Mouse (Mus musculus) thymus, postnatal 25 days (tissue): ENCODE results near the gene Rccd1.

Experiments
- DNase-seq: peaks from one replicate; pipeline ENCODE4 v3.0.0; 2022

Gene Rccd1

DNA sequence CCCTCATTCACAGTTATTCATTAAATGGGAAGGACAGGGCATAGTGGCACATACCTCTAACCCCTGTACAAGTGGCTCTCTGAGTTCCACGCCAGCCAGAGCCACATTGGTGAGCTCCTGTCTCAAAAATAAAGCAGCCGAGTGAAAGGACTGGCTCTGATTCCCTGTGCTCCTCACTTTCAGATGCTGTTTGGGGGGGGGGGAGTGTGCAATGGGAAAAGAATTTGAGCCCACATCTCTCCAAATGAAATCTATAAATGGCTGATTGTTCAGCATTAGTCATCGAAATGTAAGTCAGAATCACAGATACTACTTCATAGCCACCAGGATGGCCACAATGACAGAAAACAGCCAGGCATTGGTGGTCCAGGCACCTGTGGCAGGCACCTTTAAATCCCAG, 27.2 kb downstream of the Rccd1 start:
- no peak for DNase-seq

DNA sequence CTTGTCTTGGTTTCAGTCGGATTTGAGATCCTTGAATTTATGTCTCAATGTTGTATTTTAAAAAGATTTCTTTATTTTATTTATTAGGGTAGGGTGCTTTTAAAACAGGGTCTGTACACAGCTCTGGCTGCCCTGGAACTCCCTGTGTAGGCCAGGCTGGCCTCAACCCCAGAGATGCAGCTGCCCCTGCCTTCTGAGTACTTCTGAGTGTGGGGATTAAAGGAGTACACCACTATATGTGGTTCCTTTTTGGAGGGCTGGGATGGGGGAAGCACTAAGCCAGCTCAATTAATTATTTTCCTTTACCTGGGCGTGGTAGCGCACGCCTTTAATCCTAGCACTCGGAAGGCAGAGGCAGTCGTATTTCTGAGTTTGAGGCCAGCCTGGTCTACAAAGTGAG, 27.8 kb downstream of the Rccd1 start:
- DNase-seq = no peak

DNA sequence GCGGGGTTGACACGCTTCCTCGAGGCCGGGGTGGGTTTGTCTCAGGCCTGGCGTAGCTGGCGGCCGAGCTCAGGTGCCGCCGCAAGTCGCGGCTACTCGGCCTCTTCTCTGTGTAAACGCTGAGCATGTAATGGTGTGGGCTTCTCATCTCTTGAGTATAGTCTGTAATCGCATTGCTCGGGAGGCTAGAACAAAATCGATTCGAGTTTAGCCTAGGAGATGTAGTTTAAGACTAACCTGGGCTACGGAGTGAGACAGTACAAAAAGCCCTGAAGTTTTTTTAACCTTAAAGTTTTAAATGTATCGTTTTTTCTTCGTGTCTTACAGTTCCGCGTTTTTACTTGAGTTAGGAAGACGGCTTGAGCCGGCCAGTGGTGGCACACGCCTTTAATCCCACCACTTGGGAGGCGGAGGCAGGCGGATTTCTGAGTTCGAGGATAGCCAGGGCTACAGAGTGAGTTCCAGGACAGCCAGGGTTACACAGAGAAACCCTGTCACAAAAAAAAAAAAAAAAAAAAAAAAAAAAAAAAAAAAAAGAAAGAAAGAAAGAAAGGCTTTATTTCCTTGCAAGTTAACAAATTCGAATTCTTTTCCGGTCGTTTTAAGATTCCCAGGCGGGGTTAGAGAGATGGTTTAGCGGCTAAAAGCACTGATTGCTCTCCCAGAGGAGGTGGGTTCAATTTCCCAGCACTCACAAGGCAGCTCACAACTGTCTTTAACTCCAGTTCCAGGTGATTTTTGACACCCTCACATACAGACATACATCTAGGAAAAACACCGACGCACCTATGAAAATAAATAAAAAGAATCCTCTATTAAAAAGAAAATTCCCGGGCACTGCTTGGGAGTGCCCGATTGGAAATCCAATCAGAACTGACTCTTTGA, 29.2 kb downstream of the Rccd1 start:
- DNase-seq = peak; percentile 18

GRCm38 (mm10) chr7:80294062-80294763, 30.0 kb downstream of the Rccd1 start, which contains the start of gene Prc1:
TSS of gene Prc1 (plus strand) at chr7:80294450.
- peak; percentile 99 for DNase-seq

DNA sequence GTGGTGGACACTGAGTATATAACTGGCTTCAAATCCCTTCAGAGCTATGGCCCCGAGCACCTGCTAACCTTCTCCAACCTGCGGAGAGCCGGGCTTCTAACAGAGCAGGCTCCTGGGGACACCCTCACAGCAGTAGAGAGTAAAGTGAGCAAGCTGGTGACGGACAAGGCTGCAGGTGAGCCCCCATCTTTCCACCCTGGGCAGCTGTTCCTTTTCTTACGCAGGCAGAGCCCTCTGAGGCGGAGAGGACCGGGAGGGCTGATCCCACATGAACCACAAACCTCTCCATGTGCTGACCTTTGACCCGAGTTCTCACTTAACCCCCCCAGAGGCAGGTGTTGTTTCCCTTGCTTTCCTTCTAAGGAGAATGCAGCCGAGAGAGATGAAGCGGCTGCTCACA, 36.5 kb downstream of the Rccd1 start:
- DNase-seq = peak; percentile 27

DNA sequence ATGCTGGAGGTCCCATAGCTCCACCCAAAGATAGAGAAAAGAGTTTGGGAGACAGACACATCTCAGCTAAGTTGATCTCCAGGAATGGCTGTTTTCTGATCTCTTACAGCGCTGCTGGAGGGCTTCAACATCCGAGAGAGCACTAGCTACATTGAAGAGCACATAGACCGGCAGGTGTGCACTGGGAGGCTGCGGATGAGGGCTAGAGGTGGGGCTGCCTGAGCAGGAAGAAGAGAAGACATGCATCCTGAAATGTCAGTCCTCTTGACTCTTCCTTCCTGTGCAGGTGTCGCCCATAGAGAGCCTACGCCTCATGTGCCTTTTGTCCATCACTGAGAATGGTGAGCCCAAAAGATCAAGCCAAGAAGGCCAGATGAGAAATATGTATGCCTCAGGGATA, 38.5 kb downstream of the Rccd1 start:
- peak; percentile 63 for DNase-seq

- DNase-seq = no peak
These were observed 39.9 kb downstream of the Rccd1 start for GRCm38 (mm10) chr7:80284391-80284790.

- no peak for DNase-seq
These were observed 40.9 kb downstream of the Rccd1 start for GRCm38 (mm10) chr7:80283226-80283918.

DNA sequence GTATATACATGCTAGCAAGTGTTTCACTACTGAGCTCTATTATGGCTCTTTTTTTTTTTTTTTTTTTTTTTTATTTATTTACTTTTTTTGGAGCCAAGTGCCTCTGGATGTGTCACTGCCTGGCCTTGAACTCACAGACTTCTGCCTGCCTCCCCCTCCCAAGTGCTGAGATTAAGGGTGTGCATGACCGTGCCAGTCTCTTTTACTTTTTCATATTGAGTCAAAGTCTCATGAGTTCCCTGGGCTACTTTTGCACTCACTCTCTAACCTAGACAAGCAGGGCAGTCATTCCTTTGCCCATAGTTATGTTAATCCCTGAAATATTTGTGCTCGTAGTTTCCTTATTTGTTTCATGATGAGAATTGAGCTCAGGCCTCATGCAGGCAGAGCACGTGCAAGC, 42.6 kb downstream of the Rccd1 start:
- DNase-seq = no peak

GRCm38 (mm10) chr7:80280998-80281397, 43.3 kb downstream of the Rccd1 start:
- no peak for DNase-seq

GRCm38 (mm10) chr7:80280032-80280431, 44.2 kb downstream of the Rccd1 start:
- DNase-seq = no peak

DNA sequence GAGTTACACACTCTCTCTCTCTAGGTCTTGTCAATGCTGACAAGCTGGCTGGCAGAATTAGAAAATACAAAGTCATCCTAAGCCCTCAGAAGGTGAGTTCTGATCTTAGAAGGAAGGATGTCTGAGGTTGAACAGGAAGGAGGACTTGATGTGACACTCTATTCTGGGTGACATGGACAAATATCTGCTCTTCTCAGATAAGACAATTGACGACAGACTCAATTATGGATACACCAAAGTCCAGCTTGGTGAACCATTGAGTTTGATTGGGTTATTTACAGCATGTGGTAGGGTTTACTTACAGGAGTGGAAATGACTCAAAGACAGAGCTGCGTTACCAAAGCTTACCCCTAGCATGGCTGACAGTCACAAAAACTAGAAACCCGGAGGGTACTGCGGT, 47.9 kb downstream of the Rccd1 start:
- no peak for DNase-seq

DNA sequence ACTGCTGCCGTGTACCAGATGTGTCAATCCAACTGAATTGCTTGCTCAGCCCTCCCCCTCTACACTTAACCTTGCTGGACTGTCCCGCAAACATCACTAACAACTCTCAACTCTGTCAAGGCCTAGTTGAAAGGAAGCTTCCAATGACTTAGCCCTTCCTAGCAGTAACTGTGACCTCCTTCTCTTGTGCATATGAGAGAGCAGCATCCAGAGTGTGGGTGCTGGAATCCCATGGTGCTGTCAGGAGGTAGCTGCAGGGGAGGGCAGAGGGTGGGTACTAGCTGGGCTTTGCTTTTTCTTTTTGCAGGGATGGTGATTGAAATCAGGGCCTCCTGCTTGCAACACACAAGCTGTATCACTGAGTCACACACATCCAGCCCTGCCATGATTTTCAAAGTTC, 50.8 kb downstream of the Rccd1 start:
- no peak for DNase-seq

- no peak for DNase-seq
These were observed 54.5 kb downstream of the Rccd1 start for GRCm38 (mm10) chr7:80269751-80270255.

DNA sequence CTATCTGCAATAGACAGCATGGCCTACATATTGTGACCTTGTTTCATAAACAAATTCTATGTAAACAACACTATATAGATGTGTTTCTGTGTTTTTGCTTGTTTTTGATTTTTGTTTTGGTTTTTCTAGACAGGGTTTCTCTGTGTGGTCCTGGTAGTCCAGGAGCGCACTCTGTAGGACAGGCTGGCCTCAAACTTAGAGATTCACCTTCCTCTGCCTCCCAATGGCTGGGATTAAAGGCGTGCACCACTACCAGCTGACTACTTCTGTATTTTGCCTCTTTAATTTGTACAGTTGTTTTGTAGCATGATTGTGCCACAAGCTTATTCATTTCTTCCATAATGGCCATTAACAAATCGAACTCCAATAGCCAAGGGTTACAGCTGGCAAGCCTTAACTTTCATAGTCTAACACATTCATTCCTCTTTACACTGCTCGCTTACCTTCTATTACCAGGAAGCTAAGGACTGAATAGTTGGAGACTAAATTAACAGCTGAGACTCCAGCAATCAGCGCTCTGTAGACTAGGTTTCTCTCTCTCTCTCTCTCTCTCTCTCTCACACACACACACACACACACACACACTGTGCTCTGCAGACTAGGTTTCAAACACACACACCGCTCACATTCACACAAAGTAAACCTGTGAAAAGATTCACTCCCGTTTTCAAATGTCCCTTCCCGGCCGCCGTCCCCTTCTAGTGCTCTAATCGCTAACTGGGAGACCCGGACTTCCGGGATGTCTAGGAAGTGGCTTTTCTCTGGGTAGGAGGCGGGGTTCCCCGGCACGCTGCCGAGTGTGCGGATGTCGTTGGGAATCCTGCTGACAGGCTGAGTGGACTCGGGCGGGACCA, 55.1 kb downstream of the Rccd1 start, which contains the start of gene Vps33b:
Gene Vps33b, plus strand, starts transcription at position 753 of the 854 bp plus-strand sequence.
- peak; percentile 96 for DNase-seq

DNA sequence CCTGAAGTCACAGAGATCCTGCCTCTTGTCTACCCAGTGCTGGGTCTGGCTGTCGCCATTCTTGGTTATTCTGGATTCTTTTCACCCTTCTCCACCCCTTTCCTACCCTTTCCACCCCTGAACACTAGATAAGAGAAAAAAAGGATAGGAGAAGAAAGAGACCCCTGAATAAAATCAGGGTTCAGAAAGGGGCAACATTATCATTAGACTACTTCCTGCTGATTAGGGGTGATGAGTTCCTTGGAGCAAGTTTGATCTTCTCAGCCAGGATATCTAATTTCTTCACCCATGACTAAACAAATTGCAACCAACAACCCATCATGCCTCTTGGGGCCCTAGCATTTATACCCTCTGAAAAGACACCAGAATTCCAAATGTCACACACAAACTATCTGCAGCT, 56.5 kb downstream of the Rccd1 start:
- no peak for DNase-seq

- DNase-seq = no peak
These were observed 59.6 kb downstream of the Rccd1 start for GRCm38 (mm10) chr7:80264606-80265005.

GRCm38 (mm10) chr7:80261372-80261990, 62.8 kb downstream of the Rccd1 start:
- DNase-seq = no peak

GRCm38 (mm10) chr7:80260625-80261371, 63.5 kb downstream of the Rccd1 start, which contains the start of gene Ngrn:
TSS of gene Ngrn (plus strand) at chr7:80261215.
- peak; percentile 84 for DNase-seq

GRCm38 (mm10) chr7:80257706-80258105, 66.5 kb downstream of the Rccd1 start:
- DNase-seq = no peak

GRCm38 (mm10) chr7:80255981-80256380, 68.3 kb downstream of the Rccd1 start:
- DNase-seq = no peak
